Mouse (Mus musculus) megakaryocyte progenitor cell, adult 5-6 weeks (primary cell): ENCODE measurements around the gene Spout1. TPM values are rescaled to one million over a fixed set of nuclear protein-coding genes. Genes with fewer than 3 reads are reported as not detected.
"Not testable (repeated sequence)": the region's sequence is repeated elsewhere in the genome, so short reads cannot be mapped to it uniquely, and the experiment has no call there.

Source experiments
- ATAC-seq: replicated peaks from 2 replicates; pipeline ENCODE4 v1.8.0; 2016; ENCODE audit warnings: mild to moderate bottlenecking, moderate TSS enrichment, inconsistent platforms; ENCODE audit not compliant: poor library complexity
- total RNA-seq, 2 experiments: library from RNA; stranded (forward) in 1 of 2; stranded (reverse) in 1 of 2; fragments of 157-497, 149-512 nt in 1 of 2; fragments of 200-1000 nt in 1 of 2; gene quantifications; 2 replicates each; pipeline versions ENCODE4 v1.2.3 to v1.2.4; 2015 to 2017

Spout1 gene
- total RNA-seq, 2 experiments from 2014 or later: 28.3 to 40.1 TPM

- peak; percentile 22; the same call in 1 of the 2 replicates for ATAC-seq
Observed at GRCm38 (mm10) chr2:30132801-30133612, 45.3 kb downstream of the Spout1 start.

DNA sequence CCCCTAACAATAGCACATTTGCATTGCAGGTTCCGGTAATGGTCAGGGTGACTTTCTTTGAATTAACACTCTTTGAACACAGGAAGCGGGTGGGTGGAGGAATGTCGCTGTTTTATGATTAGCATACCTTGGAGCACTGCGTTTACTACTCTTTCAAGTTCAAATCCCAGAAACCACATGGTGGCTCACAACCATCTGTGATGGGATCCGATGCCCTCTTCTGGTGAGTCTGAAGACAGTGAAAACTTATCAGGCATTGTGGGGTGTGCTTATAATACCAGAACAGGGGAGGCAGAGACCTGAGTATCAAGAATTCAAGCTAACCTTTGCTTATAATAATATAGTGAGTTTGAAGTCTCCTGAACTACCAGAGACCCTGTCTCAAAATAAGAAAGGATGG is 47.0 kb downstream of the Spout1 start:
- ATAC-seq: not testable (repeated sequence)

GRCm38 (mm10) chr2:30130156-30130555 is 48.1 kb downstream of the Spout1 start:
- no peak for ATAC-seq

DNA sequence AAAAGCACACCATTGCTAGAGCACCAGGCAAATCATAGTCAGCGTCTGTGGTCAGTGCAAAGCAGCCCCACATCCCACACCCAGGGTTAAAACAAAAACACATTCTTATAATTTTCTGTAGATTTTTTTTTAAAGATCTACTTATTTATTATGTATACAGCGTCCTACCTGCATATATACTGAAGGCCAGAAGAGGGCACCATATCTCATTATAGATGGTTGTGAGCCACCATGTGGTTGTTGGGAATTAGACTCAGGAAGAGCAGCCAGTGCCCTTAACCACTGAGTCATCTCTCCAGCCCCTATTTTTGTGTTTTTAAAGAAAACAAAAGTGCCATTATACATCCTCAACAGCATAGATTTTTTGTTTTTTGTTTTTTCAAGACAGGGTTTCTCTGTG is 49.5 kb downstream of the Spout1 start:
- ATAC-seq: 0 out of 2 replicates have a peak, but pooled peaks have one; percentile 19

DNA sequence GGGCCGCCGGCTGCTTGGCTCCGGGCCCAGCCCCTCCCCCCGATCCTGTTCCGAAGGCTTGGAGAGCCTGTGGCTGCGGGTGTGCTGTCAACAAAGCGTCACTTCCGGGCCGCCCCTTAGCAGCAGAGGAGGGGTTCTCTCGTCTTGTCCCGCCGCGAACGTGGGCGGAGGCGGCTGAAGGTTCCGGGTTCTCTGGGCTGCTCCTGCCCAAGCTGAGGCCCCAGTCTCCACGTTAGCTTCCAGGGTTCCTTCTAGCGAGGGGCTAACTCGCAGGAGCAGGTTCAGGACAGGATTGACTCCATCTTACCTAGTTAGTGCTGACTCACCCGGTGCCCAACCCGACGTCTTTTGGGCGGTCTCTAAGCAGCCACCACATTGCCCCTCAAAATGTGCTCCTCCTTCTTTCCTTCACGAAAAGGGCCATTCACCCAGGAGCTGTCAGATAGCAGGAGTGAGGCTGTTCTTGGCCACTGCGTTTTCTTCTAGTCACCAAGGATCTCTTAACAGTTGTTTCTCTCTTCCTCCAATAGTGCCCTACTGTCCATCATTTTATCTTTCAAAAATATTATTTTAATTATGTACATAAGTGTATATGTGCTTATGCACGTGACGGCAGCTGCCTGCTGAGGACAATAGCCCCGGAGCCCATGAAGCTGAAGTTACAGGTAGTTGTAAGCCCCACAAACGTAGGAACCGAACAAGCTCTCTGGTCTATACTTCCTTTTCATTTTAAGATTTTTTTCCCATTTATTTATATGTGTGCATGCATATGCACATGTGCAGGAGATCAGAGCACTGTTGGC is 53.6 kb downstream of the Spout1 start, which contains the start of gene Zer1:
Gene Zer1, minus strand, starts transcription at position 114 of the 803 bp plus-strand sequence.
- ATAC-seq: peak; percentile 95

- ATAC-seq: no peak
Observed at GRCm38 (mm10) chr2:30123729-30124471, 54.4 kb downstream of the Spout1 start.

Other genes with a start within 250 kb of the Spout1 start
- gene Gle1, start 243.0 kb downstream of the Spout1 start, total RNA-seq (2015): 24.7 and 29.2 TPM in 2 replicates
- gene Gle1, start 243.0 kb downstream of the Spout1 start, total RNA-seq (2017): 58.0 and 92.2 TPM in 2 replicates
- gene Sptan1, start 212.9 kb downstream of the Spout1 start, total RNA-seq (2015): 45.3 and 52.5 TPM in 2 replicates
- gene Sptan1, start 212.9 kb downstream of the Spout1 start, total RNA-seq (2017): 90.5 and 106 TPM in 2 replicates
- 9.5 and 18.5 TPM in 2 replicates for gene Wdr34, start 129.6 kb downstream of the Spout1 start, total RNA-seq (2015)
- gene Wdr34, start 129.6 kb downstream of the Spout1 start, total RNA-seq (2017): 9.4 and 10.3 TPM in 2 replicates
- 465 and 470 TPM in 2 replicates for gene Set, start 121.1 kb downstream of the Spout1 start, total RNA-seq (2015)
- gene Set, start 121.1 kb downstream of the Spout1 start, total RNA-seq (2017): 1,489 and 2,093 TPM in 2 replicates
- gene Pkn3, start 100.8 kb downstream of the Spout1 start, total RNA-seq (2015): 3.1 and 3.6 TPM in 2 replicates
- 7.9 and 10.2 TPM in 2 replicates for gene Pkn3, start 100.8 kb downstream of the Spout1 start, total RNA-seq (2017)
- gene Zdhhc12, start 84.8 kb downstream of the Spout1 start, total RNA-seq (2015): 17.4 and 18.2 TPM in 2 replicates
- 10.7 and 13.3 TPM in 2 replicates for gene Zdhhc12, start 84.8 kb downstream of the Spout1 start, total RNA-seq (2017)
- gene Zer1, start 53.9 kb downstream of the Spout1 start, total RNA-seq (2015): 8.8 and 9.4 TPM in 2 replicates
- gene Zer1, start 53.9 kb downstream of the Spout1 start, total RNA-seq (2017): 6.9 and 7.9 TPM in 2 replicates
- gene Tbc1d13, start 44.7 kb downstream of the Spout1 start, total RNA-seq (2015): 28.8 and 29.0 TPM in 2 replicates
- 47.2 and 65.0 TPM in 2 replicates for gene Tbc1d13, start 44.7 kb downstream of the Spout1 start, total RNA-seq (2017)
- 10.2 and 12.7 TPM in 2 replicates for gene Endog, start 7.0 kb downstream of the Spout1 start, total RNA-seq (2015)
- gene Endog, start 7.0 kb downstream of the Spout1 start, total RNA-seq (2017): 4.0 and 11.6 TPM in 2 replicates
- 3.0 and 5.5 TPM in 2 replicates for gene Kyat1, start 27.4 kb upstream of the Spout1 start, total RNA-seq (2015)
- gene Kyat1, start 27.4 kb upstream of the Spout1 start, total RNA-seq (2017): 7.0 and 8.5 TPM in 2 replicates
- gene Lrrc8a, start 59.3 kb upstream of the Spout1 start, total RNA-seq (2015): 11.7 and 11.9 TPM in 2 replicates
- gene Lrrc8a, start 59.3 kb upstream of the Spout1 start, total RNA-seq (2017): 7.0 and 7.4 TPM in 2 replicates
- gene Gm28035, start 62.1 kb upstream of the Spout1 start, total RNA-seq (2015): not detected in 2 replicates
- gene Gm28035, start 62.1 kb upstream of the Spout1 start, total RNA-seq (2017): 0.07 TPM in 1 of 2 replicates, not detected in the other
- gene Phyhd1, start 87.7 kb upstream of the Spout1 start, total RNA-seq (2015): 0.35 and 0.64 TPM in 2 replicates
- 0.88 and 2.8 TPM in 2 replicates for gene Phyhd1, start 87.7 kb upstream of the Spout1 start, total RNA-seq (2017)
- gene Gm28038, start 102.6 kb upstream of the Spout1 start, total RNA-seq (2015): not detected in 2 replicates
- gene Gm28038, start 102.6 kb upstream of the Spout1 start, total RNA-seq (2017): not detected in 2 replicates
- 5.9 TPM in 2 replicates for gene Dolk, start 107.9 kb upstream of the Spout1 start, total RNA-seq (2015)
- 9.3 and 14.1 TPM in 2 replicates for gene Dolk, start 107.9 kb upstream of the Spout1 start, total RNA-seq (2017)
- 34.3 and 35.8 TPM in 2 replicates for gene Nup188, start 107.9 kb upstream of the Spout1 start, total RNA-seq (2015)
- gene Nup188, start 107.9 kb upstream of the Spout1 start, total RNA-seq (2017): 21.6 and 21.7 TPM in 2 replicates
- gene Sh3glb2, start 180.9 kb upstream of the Spout1 start, total RNA-seq (2015): 16.1 and 16.7 TPM in 2 replicates
- 23.4 and 24.8 TPM in 2 replicates for gene Sh3glb2, start 180.9 kb upstream of the Spout1 start, total RNA-seq (2017)
- 4.2 and 5.0 TPM in 2 replicates for gene Miga2, start 185.8 kb upstream of the Spout1 start, total RNA-seq (2015)
- gene Miga2, start 185.8 kb upstream of the Spout1 start, total RNA-seq (2017): 11.7 and 12.3 TPM in 2 replicates
- gene Dolpp1, start 213.8 kb upstream of the Spout1 start, total RNA-seq (2015): 4.0 and 8.1 TPM in 2 replicates
- 16.3 and 26.0 TPM in 2 replicates for gene Dolpp1, start 213.8 kb upstream of the Spout1 start, total RNA-seq (2017)
- 21.2 and 31.7 TPM in 2 replicates for gene Crat, start 237.4 kb upstream of the Spout1 start, total RNA-seq (2015)
- gene Crat, start 237.4 kb upstream of the Spout1 start, total RNA-seq (2017): 8.4 and 9.1 TPM in 2 replicates
- 75.9 and 90.4 TPM in 2 replicates for gene Ptpa, start 237.6 kb upstream of the Spout1 start, total RNA-seq (2015)
- 63.0 and 63.3 TPM in 2 replicates for gene Ptpa, start 237.6 kb upstream of the Spout1 start, total RNA-seq (2017)